Mouse (Mus musculus): ENCODE results near the gene Exoc3. TPM values are rescaled to one million over a fixed set of nuclear protein-coding genes. Genes with fewer than 3 reads are reported as not detected.

Gene Exoc3
- total RNA-seq, 2 experiments from 2014 or later, result 67.1 to 69.6 TPM

GRCm38 (mm10) chr13:74129909-74130308, 78.6 kb downstream of the Exoc3 start:
- no peak for TF ChIP-seq CTCF (IDR thresholded peaks at IDR 0.05)
- intact Hi-C loops (cut with DNase I), result no loop called here

GRCm38 (mm10) chr13:74127571-74127970, 81.0 kb downstream of the Exoc3 start:
- Histone ChIP-seq H3K4me3 (no peak overlapping the region), H3K27ac (no peak overlapping the region)
- no peak for DNase-seq (ENCODE audit: extremely low spot score in 1 of 2, low spot score in 2 of 2)
- TF ChIP-seq CTCF (IDR thresholded peaks at IDR 0.05), result no peak
- intact Hi-C loops (cut with DNase I), result no loop called here

More at GRCm38 (mm10) chr13:74129909-74130308, 78.6 kb downstream of the Exoc3 start:
- no peak for DNase-seq (ENCODE audit: extremely low spot score in 1 of 2, low spot score in 2 of 2)
- no peak overlapping the region for H3K4me3 ChIP-seq
- H3K27ac ChIP-seq, result no peak overlapping the region

GRCm38 (mm10) chr13:74122632-74123031, 85.9 kb downstream of the Exoc3 start:
- no peak for TF ChIP-seq CTCF (IDR thresholded peaks at IDR 0.05)
- Histone ChIP-seq H3K27ac (no peak overlapping the region), H3K4me3 (no peak overlapping the region)
- intact Hi-C loops (cut with DNase I), result no loop called here
- DNase-seq (ENCODE audit: extremely low spot score in 1 of 2, low spot score in 2 of 2), result no peak

GRCm38 (mm10) chr13:74121795-74122330, 86.7 kb downstream of the Exoc3 start:
- peak overlapping the region; percentile 48 for H3K4me3 ChIP-seq
- DNase-seq (ENCODE audit: extremely low spot score in 1 of 2, low spot score in 2 of 2), result no peak
- H3K27ac ChIP-seq, result no peak overlapping the region
- intact Hi-C loops (cut with DNase I), result no loop called here
- no peak for TF ChIP-seq CTCF (IDR thresholded peaks at IDR 0.05)

- peak within 1 kb of the TSS; percentile 11; the same call in 1 of the 2 replicates for H3K27ac ChIP-seq
- intact Hi-C loops (cut with DNase I), result no loop called here
- DNase-seq (ENCODE audit: extremely low spot score in 1 of 2, low spot score in 2 of 2), result peak; percentile 12 to 35
- TF ChIP-seq CTCF (IDR thresholded peaks at IDR 0.05), result no peak
- peak within 1 kb of the TSS; percentile 48 for H3K4me3 ChIP-seq
These were observed 87.4 kb downstream of the Exoc3 start, which contains the start of gene Slc9a3 for GRCm38 (mm10) chr13:74121141-74121602. TSS of gene Slc9a3 (plus strand) at chr13:74121457.

Other genes with a start within 250 kb of the Exoc3 start
- not detected for gene Zdhhc11, start 244.9 kb downstream of the Exoc3 start, total RNA-seq (2021)
- gene Tppp, start 199.3 kb downstream of the Exoc3 start, total RNA-seq (2021), result 100 to 1,000 TPM; 325 to 339 TPM
- gene Cep72, start 146.4 kb downstream of the Exoc3 start, total RNA-seq (2021), result 1 to 10 TPM in 1 of 2 experiments, under 1 TPM in 1; 0.63 to 1.2 TPM
- 1 to 10 TPM; 1.3 to 2.2 TPM for gene Slc9a3, start 87.3 kb downstream of the Exoc3 start, total RNA-seq (2021)
- 1 to 10 TPM in 1 of 2 experiments, under 1 TPM in 1; 0.33 to 1.3 TPM for gene Ahrr, start 83.6 kb upstream of the Exoc3 start, total RNA-seq (2021)
- 10 to 100 TPM; 85.0 to 87.6 TPM for gene Pdcd6, start 108.8 kb upstream of the Exoc3 start, total RNA-seq (2021)
- gene Sdha, start 141.5 kb upstream of the Exoc3 start, total RNA-seq (2021), result 100 to 1,000 TPM; 334 to 341 TPM
- gene Ccdc127, start 141.6 kb upstream of the Exoc3 start, total RNA-seq (2021), result 10 to 100 TPM; 86.4 to 92.3 TPM
- under 1 TPM in 1 of 2 experiments, not detected in 1; 0.12 TPM for gene Lrrc14b, start 155.3 kb upstream of the Exoc3 start, total RNA-seq (2021)
- gene Zfp72, start 182.1 kb upstream of the Exoc3 start, total RNA-seq (2021), result 1 to 10 TPM; 4.6 to 5.2 TPM
- 100 to 1,000 TPM; 143 to 162 TPM for gene Ftl1-ps1, start 191.0 kb upstream of the Exoc3 start, total RNA-seq (2021)

Measured in left cerebral cortex, adult 2 months (tissue).